Mouse (Mus musculus) urinary bladder, postnatal 36 days (tissue): ENCODE measurements at regions not wholly inside any gene's neighbourhood (a gene's known extent, or its start where the extent isn't known, plus 50 kb on each side); places are given as distances from the start of the nearest gene placed in this dataset.
A peak's percentile ranks its signal among the peaks of the same experiment; 100 is the strongest.

Source experiments
- DNase-seq, 2 experiments: peaks; one replicate each; pipeline ENCODE4 v3.0.0; 2022; ENCODE audit warnings: low spot score in 2 of 2, mixed read lengths in 1 of 2

GRCm38 (mm10) chr5:51923417-51923816 lies 266.9 kb downstream of the Dhx15 start:
- no peak for DNase-seq

GRCm38 (mm10) chr5:51922973-51923372 lies 267.3 kb downstream of the Dhx15 start:
- no peak for DNase-seq

- DNase-seq: no peak
Observed at GRCm38 (mm10) chr5:51922494-51922893, 267.8 kb downstream of the Dhx15 start.

- no peak for DNase-seq
Observed at GRCm38 (mm10) chr5:51917812-51918448, 272.4 kb downstream of the Dhx15 start.

- DNase-seq: no peak
Observed at GRCm38 (mm10) chr5:51914731-51915130, 275.6 kb downstream of the Dhx15 start.

- no peak for DNase-seq
Observed at GRCm38 (mm10) chr5:51908861-51909260, 281.5 kb downstream of the Dhx15 start.

- no peak for DNase-seq
Observed at GRCm38 (mm10) chr5:51906315-51907109, 283.8 kb downstream of the Dhx15 start.

- DNase-seq: no peak
Observed at GRCm38 (mm10) chr5:51894159-51894558, 296.2 kb downstream of the Dhx15 start.

- DNase-seq: no peak
Observed at GRCm38 (mm10) chr5:51891341-51891740, 299.0 kb downstream of the Dhx15 start.

GRCm38 (mm10) chr5:51888404-51888803 lies 301.9 kb downstream of the Dhx15 start:
- no peak for DNase-seq

GRCm38 (mm10) chr5:51882594-51882993 lies 307.7 kb downstream of the Dhx15 start:
- DNase-seq: no peak

- DNase-seq: no peak
Observed at GRCm38 (mm10) chr5:51882173-51882572, 308.1 kb downstream of the Dhx15 start.

- no peak for DNase-seq
Observed at GRCm38 (mm10) chr5:51876846-51877245, 309.3 kb upstream of the Ppargc1a start.

GRCm38 (mm10) chr5:51873571-51873970 lies 306.0 kb upstream of the Ppargc1a start:
- DNase-seq: no peak

- DNase-seq: no peak
Observed at GRCm38 (mm10) chr5:51871735-51872134, 304.2 kb upstream of the Ppargc1a start.

GRCm38 (mm10) chr5:51868223-51868713 lies 300.7 kb upstream of the Ppargc1a start:
- DNase-seq: peak in 1 of 2 experiments; percentile 49

GRCm38 (mm10) chr5:51866002-51866401 lies 298.5 kb upstream of the Ppargc1a start:
- DNase-seq: no peak

GRCm38 (mm10) chr5:51860496-51860895 lies 293.0 kb upstream of the Ppargc1a start:
- DNase-seq: no peak

- DNase-seq: no peak
Observed at GRCm38 (mm10) chr5:51853456-51854124, 286.1 kb upstream of the Ppargc1a start.

GRCm38 (mm10) chr5:51850091-51850490 lies 282.6 kb upstream of the Ppargc1a start:
- DNase-seq: no peak

GRCm38 (mm10) chr5:51849236-51849635 lies 281.7 kb upstream of the Ppargc1a start:
- no peak for DNase-seq

- no peak for DNase-seq
Observed at GRCm38 (mm10) chr5:51842189-51842588, 274.7 kb upstream of the Ppargc1a start.
